Mouse (Mus musculus) hindbrain, embryonic 16.5 days (tissue): ENCODE data around the gene Prkd1. TPM values are rescaled to one million over a fixed set of nuclear protein-coding genes. Genes with fewer than 3 reads are reported as not detected.

Experiments used
- ATAC-seq: fragments of 200-750 bp; cut with Nextera tagmentation; 2 replicates; pipeline ENCODE4 v1.8.0; 2017; ENCODE audit warnings: moderate TSS enrichment, moderate library complexity
- H3K27ac ChIP-seq: fragments of 300-500 bp; sonication (generic); 2 replicates; pipeline ENCODE4 v1.5.1; 2014; ENCODE audit warnings: low read depth, mild to moderate bottlenecking, control low read depth, low read length, moderate library complexity
- H3K27me3 ChIP-seq: fragments of 300-500 bp; sonication (generic); replicated peaks from 2 replicates; pipeline ENCODE4 v1.6.1; 2014; ENCODE audit warnings: low read length; ENCODE audit not compliant: control insufficient read depth, insufficient read depth
- H3K36me3 ChIP-seq: fragments of 300-500 bp; sonication (generic); 2 replicates; pipeline ENCODE4 v1.6.1; 2014; ENCODE audit warnings: mild to moderate bottlenecking, low read length, moderate library complexity, mixed read lengths; ENCODE audit not compliant: control insufficient read depth, insufficient read depth
- H3K4me1 ChIP-seq: fragments of 300-500 bp; sonication (generic); 2 replicates; pipeline ENCODE4 v1.6.1; 2014; ENCODE audit warnings: low read depth, low read length; ENCODE audit not compliant: control insufficient read depth, insufficient read depth
- H3K4me2 ChIP-seq: fragments of 300-500 bp; sonication (generic); 2 replicates; pipeline ENCODE4 v1.6.1; 2014; ENCODE audit warnings: mild to moderate bottlenecking, low read length, control low read depth, moderate library complexity
- H3K4me3 ChIP-seq: fragments of 300-500 bp; sonication (generic); 2 replicates; pipeline ENCODE4 v1.5.1; 2014; ENCODE audit warnings: mild to moderate bottlenecking, low read length, control low read depth, moderate library complexity
- H3K9ac ChIP-seq: fragments of 300-500 bp; sonication (generic); 2 replicates; pipeline ENCODE4 v1.6.1; 2014; ENCODE audit warnings: low read depth, mild to moderate bottlenecking, control low read depth, low read length, moderate library complexity
- H3K9me3 ChIP-seq: fragments of 300-500 bp; sonication (generic); 2 replicates; pipeline ENCODE4 v1.6.1; 2014; ENCODE audit warnings: mild to moderate bottlenecking, low read length, moderate library complexity; ENCODE audit not compliant: control insufficient read depth
- WGBS: fragments of 180-500 bp; shearing (Covaris S2); extraction: QIAGEN DNeasy Blood & Tissue Kit; methylation state at CpG from one replicate; pipeline ENCODE4 v1.1.7; 2014; 5-methylcytosine and 5-hydroxymethylcytosine counted together
- polyA plus RNA-seq: library from polyadenylated mRNA; unstranded; fragments of >200 nt; fragmentation: Nextera tagmentation; extraction: Ambion mirVana; gene quantifications from 2 replicates; pipeline ENCODE4 v1.2.1, GENCODE M21; 2015

Gene Prkd1
- polyA plus RNA-seq, 1 experiment from 2014 or later = 1.7 TPM

- no peak overlapping the region for H3K4me3 ChIP-seq
- H3K9me3 ChIP-seq = no peaks in the 10 kb centered on the region
- no peaks in the 10 kb centered on the region for H3K36me3 ChIP-seq
- H3K4me1 ChIP-seq = no peaks in the 10 kb centered on the region
- no peak overlapping the region for H3K27ac ChIP-seq
- H3K9ac ChIP-seq = no peak overlapping the region
- no peak overlapping the region for H3K4me2 ChIP-seq
- WGBS = 97% methylated on average over 1 of the region's 1 CpGs
- no peaks in the 10 kb centered on the region for H3K27me3 ChIP-seq
- no peak for ATAC-seq
Measured at GRCm38 (mm10) chr12:50615852-50616251, 33.0 kb downstream of the Prkd1 start.

- Histone ChIP-seq H3K27me3 (no peaks in the 10 kb centered on the region), H3K4me3 (no peak overlapping the region), H3K27ac (no peak overlapping the region), H3K36me3 (no peaks in the 10 kb centered on the region), H3K9ac (no peak overlapping the region), H3K4me1 (no peaks in the 10 kb centered on the region), H3K9me3 (no peaks in the 10 kb centered on the region), H3K4me2 (no peak overlapping the region)
- WGBS = 60% methylated on average over 6 of the region's 6 CpGs
- ATAC-seq = no peak
Measured at GRCm38 (mm10) chr12:50614341-50614740, 34.6 kb downstream of the Prkd1 start.

GRCm38 (mm10) chr12:50606703-50607500, 42.0 kb downstream of the Prkd1 start:
- Histone ChIP-seq H3K9ac (no peak overlapping the region), H3K4me1 (no peaks in the 10 kb centered on the region), H3K27me3 (no peaks in the 10 kb centered on the region), H3K36me3 (no peaks in the 10 kb centered on the region), H3K4me2 (no peak overlapping the region), H3K4me3 (no peak overlapping the region), H3K9me3 (no peaks in the 10 kb centered on the region), H3K27ac (no peak overlapping the region)
- no peak for ATAC-seq
- WGBS = 72% methylated on average over 4 of the region's 4 CpGs

GRCm38 (mm10) chr12:50599370-50599769, 49.5 kb downstream of the Prkd1 start:
- ATAC-seq = no peak
- Histone ChIP-seq H3K4me3 (no peak overlapping the region), H3K36me3 (no peaks in the 10 kb centered on the region), H3K4me2 (no peak overlapping the region), H3K9me3 (no peaks in the 10 kb centered on the region), H3K4me1 (no peaks in the 10 kb centered on the region; the same call in 1 of the 2 replicates), H3K27ac (no peak overlapping the region), H3K27me3 (no peaks in the 10 kb centered on the region), H3K9ac (no peak overlapping the region)
- 86% methylated on average over 1 of the region's 1 CpGs for WGBS

- no peak for ATAC-seq
- Histone ChIP-seq H3K9ac (no peak overlapping the region; the same call in 1 of the 2 replicates), H3K4me2 (no peak overlapping the region), H3K4me3 (no peak overlapping the region), H3K9me3 (no peaks in the 10 kb centered on the region), H3K27me3 (no peaks in the 10 kb centered on the region), H3K36me3 (no peaks in the 10 kb centered on the region), H3K4me1 (no peaks in the 10 kb centered on the region; the same call in 1 of the 2 replicates), H3K27ac (no peak overlapping the region)
- WGBS = 78% methylated on average over 9 of the region's 9 CpGs
Measured at GRCm38 (mm10) chr12:50598053-50598988, 50.6 kb downstream of the Prkd1 start.

- 83% methylated on average over 4 of the region's 4 CpGs for WGBS
- Histone ChIP-seq H3K36me3 (no peaks in the 10 kb centered on the region), H3K4me3 (no peak overlapping the region), H3K9ac (no peak overlapping the region), H3K4me2 (no peak overlapping the region), H3K9me3 (no peaks in the 10 kb centered on the region), H3K27me3 (no peaks in the 10 kb centered on the region), H3K27ac (no peak overlapping the region), H3K4me1 (no peaks in the 10 kb centered on the region; the same call in 1 of the 2 replicates)
- ATAC-seq = no peak
Measured at GRCm38 (mm10) chr12:50597467-50597866, 51.4 kb downstream of the Prkd1 start.

- no peak for ATAC-seq
- H3K4me3 ChIP-seq = no peak overlapping the region
- H3K36me3 ChIP-seq = no peaks in the 10 kb centered on the region
- no peak overlapping the region for H3K27ac ChIP-seq
- H3K9me3 ChIP-seq = no peaks in the 10 kb centered on the region
- 79% methylated on average over 5 of the region's 5 CpGs for WGBS
- H3K9ac ChIP-seq = no peak overlapping the region
- no peaks in the 10 kb centered on the region for H3K27me3 ChIP-seq
- H3K4me2 ChIP-seq = no peak overlapping the region
- no peaks in the 10 kb centered on the region; the same call in 1 of the 2 replicates for H3K4me1 ChIP-seq
Measured at GRCm38 (mm10) chr12:50595777-50596176, 53.1 kb downstream of the Prkd1 start.

GRCm38 (mm10) chr12:50594506-50594905, 54.4 kb downstream of the Prkd1 start:
- Histone ChIP-seq H3K4me2 (no peak overlapping the region), H3K4me1 (no peaks in the 10 kb centered on the region; the same call in 1 of the 2 replicates), H3K9ac (no peak overlapping the region), H3K4me3 (no peak overlapping the region), H3K36me3 (no peaks in the 10 kb centered on the region), H3K9me3 (no peaks in the 10 kb centered on the region), H3K27me3 (no peaks in the 10 kb centered on the region), H3K27ac (no peak overlapping the region)
- WGBS = 76% methylated on average over 6 of the region's 6 CpGs
- ATAC-seq = no peak

GRCm38 (mm10) chr12:50593481-50593880, 55.4 kb downstream of the Prkd1 start:
- Histone ChIP-seq H3K9ac (no peak overlapping the region), H3K9me3 (no peaks in the 10 kb centered on the region), H3K4me1 (no peaks in the 10 kb centered on the region; the same call in 1 of the 2 replicates), H3K36me3 (no peaks in the 10 kb centered on the region), H3K27ac (no peak overlapping the region), H3K4me2 (no peak overlapping the region), H3K27me3 (no peaks in the 10 kb centered on the region), H3K4me3 (no peak overlapping the region)
- WGBS = 69% methylated on average over 2 of the region's 2 CpGs
- no peak for ATAC-seq
